Mouse (Mus musculus) left cerebral cortex, adult 2 months (tissue): Measurements from ENCODE around the gene Abca7. TPM values are rescaled to one million over a fixed set of nuclear protein-coding genes. Genes with fewer than 3 reads are reported as not detected.
"Not testable (repeated sequence)": the region's sequence is repeated elsewhere in the genome, so short reads cannot be mapped to it uniquely, and the experiment has no call there.

Source experiments
- DNase-seq, 2 experiments: peaks; one replicate each; pipeline ENCODE4 v3.0.0; 2021 to 2022; ENCODE audit warnings: low spot score in 2 of 2, mixed read lengths in 1 of 2; ENCODE audit errors: extremely low spot score in 1 of 2
- H3K27ac ChIP-seq: fragments of 200-600 bp; 2 replicates; pipeline ENCODE4 v1.8.1; 2022
- H3K4me3 ChIP-seq: fragments of 200-600 bp; 2 replicates; pipeline ENCODE4 v1.8.1; 2022
- CTCF ChIP-seq: fragments of 200-600 bp; IDR thresholded peaks from 2 replicates; pipeline ENCODE4 v1.8.1; 2022; ENCODE audit warnings: antibody characterized with exemption, mild to moderate bottlenecking, moderate library complexity
- intact Hi-C: fragments of 180-260 bp; cut with DNase I; formaldehyde crosslinking; loops from one replicate; pipeline ENCODE4 v1.15.1; 2025
- total RNA-seq, 2 experiments: library from RNA; stranded (reverse); gene quantifications; 2 replicates each; pipeline ENCODE4 v1.2.3; 2021

The Abca7 gene
- total RNA-seq, 2 experiments from 2014 or later, result 13.5 to 13.8 TPM

- peak overlapping the region; percentile 67 for H3K27ac ChIP-seq
- TF ChIP-seq CTCF, result no peak
- intact Hi-C loops, result no loop called here
- H3K4me3 ChIP-seq, result no peak overlapping the region
- no peak for DNase-seq
Observed at GRCm38 (mm10) chr10:80044087-80044486, 47.8 kb downstream of the Abca7 start.

GRCm38 (mm10) chr10:80045364-80045763 is 49.1 kb downstream of the Abca7 start:
- H3K4me3 ChIP-seq, intact Hi-C loops, DNase-seq, H3K27ac ChIP-seq: not testable (repeated sequence)

GRCm38 (mm10) chr10:80045766-80046165 is 49.5 kb downstream of the Abca7 start:
- intact Hi-C loops, result no loop called here
- Histone ChIP-seq H3K4me3 (no peak overlapping the region), H3K27ac (no peak overlapping the region)
- no peak for TF ChIP-seq CTCF
- DNase-seq, result no peak

GRCm38 (mm10) chr10:80047041-80047565 is 50.8 kb downstream of the Abca7 start, which contains the start of gene Gpx4:
TSS of gene Gpx4 (plus strand) at chr10:80047166.
- H3K4me3 ChIP-seq, result no peak within 1 kb of the TSS
- intact Hi-C loops, result no loop called here
- peak within 1 kb of the TSS; percentile 67 for H3K27ac ChIP-seq
- no peak for TF ChIP-seq CTCF
- no peak for DNase-seq

- no peak for TF ChIP-seq CTCF
- Histone ChIP-seq H3K27ac (peak overlapping the region; percentile 67), H3K4me3 (no peak overlapping the region)
- DNase-seq, result no peak
- intact Hi-C loops, result no loop called here
Observed at GRCm38 (mm10) chr10:80048396-80048795, 52.1 kb downstream of the Abca7 start.

- intact Hi-C loops, result no loop called here
- TF ChIP-seq CTCF, result no peak
- no peak overlapping the region for H3K4me3 ChIP-seq
- no peak for DNase-seq
- peak overlapping the region; percentile 67 for H3K27ac ChIP-seq
Observed at GRCm38 (mm10) chr10:80048834-80049233, 52.5 kb downstream of the Abca7 start.

GRCm38 (mm10) chr10:80050244-80050643 is 54.0 kb downstream of the Abca7 start:
- no peak for TF ChIP-seq CTCF
- no peak overlapping the region for H3K4me3 ChIP-seq
- intact Hi-C loops, result no loop called here
- DNase-seq, result no peak
- H3K27ac ChIP-seq, result peak overlapping the region; percentile 32; the same call in 1 of the 2 replicates

- Histone ChIP-seq H3K4me3 (no peak overlapping the region), H3K27ac (peak overlapping the region; percentile 32; the same call in 1 of the 2 replicates)
- no peak for DNase-seq
- no peak for TF ChIP-seq CTCF
- intact Hi-C loops, result no loop called here
Observed at GRCm38 (mm10) chr10:80050885-80051617, 54.8 kb downstream of the Abca7 start.

GRCm38 (mm10) chr10:80051618-80052373 is 55.5 kb downstream of the Abca7 start:
- DNase-seq, result no peak
- intact Hi-C loops, result no loop called here
- no peak for TF ChIP-seq CTCF
- no peak overlapping the region for H3K4me3 ChIP-seq
- H3K27ac ChIP-seq, result peak overlapping the region; percentile 32; the same call in 1 of the 2 replicates

GRCm38 (mm10) chr10:80052374-80052764 is 56.1 kb downstream of the Abca7 start:
- intact Hi-C loops, result no loop called here
- H3K4me3 ChIP-seq, result no peak overlapping the region
- H3K27ac ChIP-seq, result no peak overlapping the region
- TF ChIP-seq CTCF, result no peak
- DNase-seq, result no peak

- peak; percentile 99 to 100 for DNase-seq
- TF ChIP-seq CTCF, result no peak
- Histone ChIP-seq H3K27ac (peak overlapping the region; percentile 98), H3K4me3 (peak overlapping the region; percentile 90)
- intact Hi-C loops, result no loop called here
Observed at GRCm38 (mm10) chr10:80053259-80053780, 57.0 kb downstream of the Abca7 start.
